Mouse (Mus musculus) stomach, postnatal 0 days (tissue): ENCODE measurements around the gene Eps8.

Experiments used
- CTCF ChIP-seq: IDR thresholded peaks from 2 replicates; pipeline ENCODE4 v1.5.1; 2016; ENCODE audit warnings: antibody characterized with exemption, low read depth, mild to moderate bottlenecking, moderate library complexity
- EP300 ChIP-seq: optimal IDR thresholded peaks from 2 replicates; pipeline ENCODE3; 2016; ENCODE audit warnings: antibody characterized with exemption

DNA sequence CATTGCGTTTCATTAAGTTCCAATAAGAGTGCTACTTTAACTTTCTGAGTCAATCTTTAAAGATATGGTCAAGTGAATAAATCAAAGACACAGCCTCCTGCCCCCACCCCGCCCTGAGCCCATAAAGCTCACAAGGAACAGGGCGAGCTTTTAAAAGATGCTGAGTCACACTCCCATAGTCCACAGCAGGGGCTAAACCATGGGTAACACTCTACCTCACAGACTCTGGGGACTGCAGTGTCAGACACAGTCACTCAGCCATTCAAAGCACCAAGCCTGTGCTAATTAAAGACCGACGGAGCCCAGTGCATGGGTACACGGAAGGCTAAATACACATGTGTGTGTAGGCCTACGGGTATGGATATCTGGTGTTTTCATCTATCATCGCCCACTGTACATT, 151.2 kb downstream of the Eps8 start:
- TF ChIP-seq CTCF (no peak), EP300 (no peak)
